Mouse (Mus musculus): Measurements from ENCODE around the gene Utp11. TPM values are rescaled to one million over a fixed set of nuclear protein-coding genes. Genes with fewer than 3 reads are reported as not detected.

The Utp11 gene
- polyA plus RNA-seq, 1 experiment from 2014 or later = 39.8 TPM

GRCm38 (mm10) chr4:124668078-124668477, 25.3 kb downstream of the Utp11 start:
- WGBS = 3% methylated on average over 8 of the region's 8 CpGs
- H3K4me2 ChIP-seq (ENCODE audit: low read length) = no peak overlapping the region
- H3K27me3 ChIP-seq (ENCODE audit: control insufficient read depth, insufficient read depth, low read depth, low read length) = peaks cover 1% of the 10 kb centered on the region; the same call in 1 of the 2 replicates
- no peak overlapping the region for H3K27ac ChIP-seq (ENCODE audit: low read length)
- peaks cover 32% of the 10 kb centered on the region for H3K4me1 ChIP-seq (ENCODE audit: control insufficient read depth, insufficient read depth, low read length)
- no peaks in the 10 kb centered on the region for H3K36me3 ChIP-seq (ENCODE audit: control insufficient read depth, insufficient read depth, low read length)
- H3K4me3 ChIP-seq (ENCODE audit: low read depth, low read length) = no peak overlapping the region
- no peaks in the 10 kb centered on the region for H3K9me3 ChIP-seq (replicated peaks; ENCODE audit: control insufficient read depth, low read length, poor library complexity, severe bottlenecking)
- peak; percentile 25; the same call in 1 of the 2 replicates for ATAC-seq
- H3K9ac ChIP-seq (ENCODE audit: low read depth, low read length) = 0 out of 2 replicates have a peak overlapping the region, but pooled peaks have one; percentile 28

DNA sequence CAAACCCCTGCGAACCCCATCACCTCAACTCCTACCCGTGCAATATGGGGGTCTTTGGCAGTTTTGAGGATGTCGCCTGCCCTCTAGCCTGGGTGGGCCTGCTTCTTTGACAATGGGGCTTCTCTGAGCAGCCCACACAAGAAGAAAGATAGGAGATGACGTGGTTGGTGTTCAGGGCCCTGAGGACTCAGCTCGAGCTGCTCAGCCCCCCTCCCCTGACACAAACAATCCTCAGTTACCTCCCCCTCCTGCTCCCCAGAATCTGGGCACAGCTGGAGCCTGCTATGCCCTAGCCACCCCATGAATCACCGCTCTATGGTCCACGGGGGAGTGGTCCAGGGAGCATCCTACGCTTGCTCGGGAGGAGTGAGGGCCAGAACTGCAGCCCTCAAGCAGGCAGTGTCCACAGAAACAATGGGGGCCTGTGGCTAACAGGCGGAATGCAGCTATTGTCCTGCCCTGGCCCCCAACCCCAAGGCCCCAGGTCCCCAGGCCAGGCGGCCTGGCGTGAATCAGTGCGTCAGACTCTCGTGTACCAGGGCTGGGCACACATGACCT, 25.8 kb downstream of the Utp11 start:
- ATAC-seq = no peak; the same call in 1 of the 2 replicates
- Histone ChIP-seq H3K36me3 (ENCODE audit: control insufficient read depth, insufficient read depth, low read length) (no peaks in the 10 kb centered on the region), H3K27ac (ENCODE audit: low read length) (no peak overlapping the region), H3K4me2 (ENCODE audit: low read length) (no peak overlapping the region), H3K9me3 (replicated peaks; ENCODE audit: control insufficient read depth, low read length, poor library complexity, severe bottlenecking) (no peaks in the 10 kb centered on the region), H3K27me3 (ENCODE audit: control insufficient read depth, insufficient read depth, low read depth, low read length) (peaks cover 4% of the 10 kb centered on the region; the same call in 1 of the 2 replicates), H3K9ac (ENCODE audit: low read depth, low read length) (0 out of 2 replicates have a peak overlapping the region, but pooled peaks have one; percentile 28), H3K4me1 (ENCODE audit: control insufficient read depth, insufficient read depth, low read length) (peaks cover 27% of the 10 kb centered on the region), H3K4me3 (ENCODE audit: low read depth, low read length) (no peak overlapping the region)
- 19% methylated on average over 14 of the region's 14 CpGs for WGBS

GRCm38 (mm10) chr4:124664604-124665003, 28.8 kb downstream of the Utp11 start:
- no peak overlapping the region for H3K4me3 ChIP-seq (ENCODE audit: low read depth, low read length)
- H3K9me3 ChIP-seq (replicated peaks; ENCODE audit: control insufficient read depth, low read length, poor library complexity, severe bottlenecking) = no peaks in the 10 kb centered on the region
- H3K27me3 ChIP-seq (ENCODE audit: control insufficient read depth, insufficient read depth, low read depth, low read length) = peaks cover 15% of the 10 kb centered on the region
- ATAC-seq = no peak
- no peaks in the 10 kb centered on the region for H3K36me3 ChIP-seq (ENCODE audit: control insufficient read depth, insufficient read depth, low read length)
- H3K4me1 ChIP-seq (ENCODE audit: control insufficient read depth, insufficient read depth, low read length) = peaks cover 16% of the 10 kb centered on the region
- H3K4me2 ChIP-seq (ENCODE audit: low read length) = peak overlapping the region; percentile 31; the same call in 1 of the 2 replicates
- WGBS = 55% methylated on average over 15 of the region's 15 CpGs
- no peak overlapping the region for H3K9ac ChIP-seq (ENCODE audit: low read depth, low read length)
- H3K27ac ChIP-seq (ENCODE audit: low read length) = no peak overlapping the region

GRCm38 (mm10) chr4:124664185-124664584, 29.2 kb downstream of the Utp11 start:
- no peak overlapping the region for H3K9ac ChIP-seq (ENCODE audit: low read depth, low read length)
- no peak for ATAC-seq
- H3K9me3 ChIP-seq (replicated peaks; ENCODE audit: control insufficient read depth, low read length, poor library complexity, severe bottlenecking) = no peaks in the 10 kb centered on the region
- H3K4me2 ChIP-seq (ENCODE audit: low read length) = peak overlapping the region; percentile 31; the same call in 1 of the 2 replicates
- H3K4me3 ChIP-seq (ENCODE audit: low read depth, low read length) = no peak overlapping the region
- H3K36me3 ChIP-seq (ENCODE audit: control insufficient read depth, insufficient read depth, low read length) = no peaks in the 10 kb centered on the region
- H3K4me1 ChIP-seq (ENCODE audit: control insufficient read depth, insufficient read depth, low read length) = peaks cover 20% of the 10 kb centered on the region
- H3K27me3 ChIP-seq (ENCODE audit: control insufficient read depth, insufficient read depth, low read depth, low read length) = peaks cover 15% of the 10 kb centered on the region
- H3K27ac ChIP-seq (ENCODE audit: low read length) = no peak overlapping the region
- 45% methylated on average over 9 of the region's 9 CpGs for WGBS

DNA sequence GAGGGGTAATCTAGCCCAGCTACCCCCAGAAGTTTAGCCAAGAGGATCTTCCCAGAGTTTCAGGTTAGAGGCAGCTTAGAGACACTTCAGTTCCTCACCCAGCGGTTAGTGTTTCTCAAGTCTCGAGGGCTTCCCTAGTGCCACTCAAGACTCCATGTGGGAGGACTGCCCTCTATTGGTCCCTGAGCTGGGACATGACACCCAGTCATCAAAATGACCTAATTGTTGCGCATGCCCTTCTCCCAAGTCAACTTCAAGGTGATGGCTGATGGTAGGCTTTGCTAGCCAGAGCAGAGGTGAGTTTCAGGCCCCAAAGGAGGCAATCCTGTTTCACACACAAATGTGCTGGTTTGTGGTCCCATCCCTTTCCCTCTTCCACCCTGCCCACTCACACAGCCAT, 30.4 kb downstream of the Utp11 start:
- peaks cover 20% of the 10 kb centered on the region for H3K27me3 ChIP-seq (ENCODE audit: control insufficient read depth, insufficient read depth, low read depth, low read length)
- WGBS = 62% methylated on average over 3 of the region's 3 CpGs

DNA sequence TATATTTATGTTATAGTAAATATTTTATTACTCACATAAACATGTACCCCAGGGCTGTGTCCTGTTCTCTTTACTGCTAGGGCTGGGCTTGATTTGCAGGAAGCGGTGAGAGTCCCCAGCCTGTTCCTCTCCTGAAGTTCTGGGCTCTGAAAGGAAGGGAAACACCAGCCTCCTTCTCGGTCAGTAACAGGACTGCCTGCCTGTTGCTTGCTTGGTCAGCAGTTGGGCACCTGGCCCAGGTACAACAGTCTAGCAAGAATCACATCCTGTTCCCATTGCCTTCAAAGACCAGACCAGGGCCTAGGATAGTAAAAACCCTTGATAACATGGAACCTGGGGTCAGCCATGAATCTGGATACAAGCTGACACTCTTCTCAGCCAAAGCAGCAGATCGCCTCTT, 32.8 kb downstream of the Utp11 start:
- WGBS = 38% methylated on average over 3 of the region's 3 CpGs
- Histone ChIP-seq H3K4me1 (ENCODE audit: control insufficient read depth, insufficient read depth, low read length) (peaks cover 23% of the 10 kb centered on the region), H3K36me3 (ENCODE audit: control insufficient read depth, insufficient read depth, low read length) (no peaks in the 10 kb centered on the region), H3K9me3 (replicated peaks; ENCODE audit: control insufficient read depth, low read length, poor library complexity, severe bottlenecking) (no peaks in the 10 kb centered on the region), H3K4me2 (ENCODE audit: low read length) (peak overlapping the region; percentile 50), H3K4me3 (ENCODE audit: low read depth, low read length) (peak overlapping the region; percentile 27), H3K27ac (ENCODE audit: low read length) (no peak overlapping the region), H3K27me3 (ENCODE audit: control insufficient read depth, insufficient read depth, low read depth, low read length) (peaks cover 20% of the 10 kb centered on the region), H3K9ac (ENCODE audit: low read depth, low read length) (no peak overlapping the region)
- no peak for ATAC-seq

More for the DNA sequence above, 30.4 kb downstream of the Utp11 start:
- no peaks in the 10 kb centered on the region for H3K9me3 ChIP-seq (replicated peaks; ENCODE audit: control insufficient read depth, low read length, poor library complexity, severe bottlenecking)
- ATAC-seq = no peak
- no peak overlapping the region for H3K4me2 ChIP-seq (ENCODE audit: low read length)
- H3K9ac ChIP-seq (ENCODE audit: low read depth, low read length) = no peak overlapping the region
- H3K27ac ChIP-seq (ENCODE audit: low read length) = no peak overlapping the region
- no peaks in the 10 kb centered on the region for H3K36me3 ChIP-seq (ENCODE audit: control insufficient read depth, insufficient read depth, low read length)
- no peak overlapping the region for H3K4me3 ChIP-seq (ENCODE audit: low read depth, low read length)
- peaks cover 25% of the 10 kb centered on the region for H3K4me1 ChIP-seq (ENCODE audit: control insufficient read depth, insufficient read depth, low read length)

- Histone ChIP-seq H3K4me1 (ENCODE audit: control insufficient read depth, insufficient read depth, low read length) (peaks cover 23% of the 10 kb centered on the region), H3K4me3 (ENCODE audit: low read depth, low read length) (peak overlapping the region; percentile 49), H3K27me3 (ENCODE audit: control insufficient read depth, insufficient read depth, low read depth, low read length) (peaks cover 30% of the 10 kb centered on the region), H3K27ac (ENCODE audit: low read length) (no peak overlapping the region), H3K9ac (ENCODE audit: low read depth, low read length) (peak overlapping the region; percentile 49), H3K9me3 (replicated peaks; ENCODE audit: control insufficient read depth, low read length, poor library complexity, severe bottlenecking) (no peaks in the 10 kb centered on the region), H3K4me2 (ENCODE audit: low read length) (peak overlapping the region; percentile 89), H3K36me3 (ENCODE audit: control insufficient read depth, insufficient read depth, low read length) (no peaks in the 10 kb centered on the region)
- WGBS = under 1% methylated on average over 67 of the region's 68 CpGs
- no peak for ATAC-seq
Observed at GRCm38 (mm10) chr4:124659251-124660217, 33.9 kb downstream of the Utp11 start.

- peak overlapping the region; percentile 89 for H3K4me2 ChIP-seq (ENCODE audit: low read length)
- H3K27ac ChIP-seq (ENCODE audit: low read length) = 0 out of 2 replicates have a peak overlapping the region, but pooled peaks have one; percentile 3
- no peaks in the 10 kb centered on the region for H3K9me3 ChIP-seq (replicated peaks; ENCODE audit: control insufficient read depth, low read length, poor library complexity, severe bottlenecking)
- peak overlapping the region; percentile 68 for H3K9ac ChIP-seq (ENCODE audit: low read depth, low read length)
- H3K4me1 ChIP-seq (ENCODE audit: control insufficient read depth, insufficient read depth, low read length) = peaks cover 18% of the 10 kb centered on the region
- peaks cover 31% of the 10 kb centered on the region for H3K27me3 ChIP-seq (ENCODE audit: control insufficient read depth, insufficient read depth, low read depth, low read length)
- peak overlapping the region; percentile 49 for H3K4me3 ChIP-seq (ENCODE audit: low read depth, low read length)
- WGBS = under 1% methylated on average over 39 of the region's 39 CpGs
- no peak for ATAC-seq
- no peaks in the 10 kb centered on the region for H3K36me3 ChIP-seq (ENCODE audit: control insufficient read depth, insufficient read depth, low read length)
Observed at GRCm38 (mm10) chr4:124658412-124658851, 35.0 kb downstream of the Utp11 start.
